Mouse (Mus musculus): ENCODE results near the gene Cggbp1.
"Not testable (repeated sequence)": the region's sequence is repeated elsewhere in the genome, so short reads cannot be mapped to it uniquely, and the experiment has no call there.

Gene Cggbp1

DNA sequence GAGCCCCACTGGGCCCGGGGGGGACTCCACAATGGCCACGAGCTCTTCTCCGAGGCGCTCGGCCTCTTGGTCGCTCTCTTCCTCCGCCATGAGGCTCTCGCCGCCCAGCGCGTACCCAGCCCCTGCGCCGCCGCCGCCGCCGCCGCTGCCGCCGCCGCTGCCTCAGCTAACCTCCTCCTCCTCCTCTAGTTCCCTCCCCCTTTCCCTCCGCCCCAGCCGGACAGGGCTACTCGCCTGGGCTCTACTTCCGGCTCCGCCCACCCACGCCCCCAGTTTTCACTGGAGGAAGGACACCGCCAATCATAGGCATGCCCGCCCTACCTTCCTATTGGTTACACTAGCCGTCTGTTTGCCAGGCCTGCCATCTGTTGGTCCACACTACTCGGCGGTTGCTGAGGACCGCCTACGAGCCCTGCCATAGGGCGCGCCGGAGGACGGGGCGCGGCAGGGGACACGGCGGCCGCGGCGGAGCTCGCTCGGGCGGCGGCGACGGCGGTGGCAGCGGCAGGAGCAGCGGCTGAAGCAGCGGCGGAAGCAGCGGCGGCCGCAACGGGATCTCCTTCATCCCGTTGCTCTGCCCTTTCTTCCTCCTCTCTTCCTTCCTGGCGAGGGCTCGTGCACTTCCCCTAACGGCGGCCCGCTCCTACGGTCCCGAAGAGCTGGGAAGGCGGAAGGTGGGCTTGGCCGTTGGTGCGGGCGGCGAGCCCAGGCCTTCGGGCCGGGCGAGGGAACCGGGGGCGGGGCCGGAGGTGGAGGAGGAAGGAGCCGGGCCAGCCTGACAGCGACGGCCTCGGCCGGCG, at the start of gene Cggbp1, which contains the start of gene Zfp654:
Gene Cggbp1 (plus strand): TSS at position 434 of the 800 bp plus-strand sequence.
Gene Zfp654 (minus strand): TSS at position 90 of the 800 bp plus-strand sequence.
- DNase-seq (ENCODE audit: low spot score) = peak; percentile 100

DNA sequence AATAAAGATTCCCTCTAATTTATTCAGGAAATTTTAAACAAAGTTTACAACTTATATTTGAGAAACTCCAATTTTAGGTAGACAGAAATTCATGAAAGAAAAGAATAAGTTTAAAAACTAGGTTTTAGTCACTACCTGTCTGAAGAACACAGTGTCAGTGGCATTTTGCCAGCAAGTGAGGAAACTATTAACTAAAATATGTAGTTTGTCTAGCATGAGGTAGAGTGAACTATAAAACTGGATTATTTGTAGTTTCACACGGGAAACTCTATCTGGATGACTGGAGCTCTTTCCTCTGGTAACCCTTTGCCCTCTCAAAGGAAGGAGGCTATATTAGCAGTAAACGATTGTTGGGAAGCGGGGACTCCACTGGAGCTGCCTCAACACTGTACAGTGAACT, 48.8 kb upstream of the Cggbp1 start:
- DNase-seq (ENCODE audit: low spot score) = no peak

DNA sequence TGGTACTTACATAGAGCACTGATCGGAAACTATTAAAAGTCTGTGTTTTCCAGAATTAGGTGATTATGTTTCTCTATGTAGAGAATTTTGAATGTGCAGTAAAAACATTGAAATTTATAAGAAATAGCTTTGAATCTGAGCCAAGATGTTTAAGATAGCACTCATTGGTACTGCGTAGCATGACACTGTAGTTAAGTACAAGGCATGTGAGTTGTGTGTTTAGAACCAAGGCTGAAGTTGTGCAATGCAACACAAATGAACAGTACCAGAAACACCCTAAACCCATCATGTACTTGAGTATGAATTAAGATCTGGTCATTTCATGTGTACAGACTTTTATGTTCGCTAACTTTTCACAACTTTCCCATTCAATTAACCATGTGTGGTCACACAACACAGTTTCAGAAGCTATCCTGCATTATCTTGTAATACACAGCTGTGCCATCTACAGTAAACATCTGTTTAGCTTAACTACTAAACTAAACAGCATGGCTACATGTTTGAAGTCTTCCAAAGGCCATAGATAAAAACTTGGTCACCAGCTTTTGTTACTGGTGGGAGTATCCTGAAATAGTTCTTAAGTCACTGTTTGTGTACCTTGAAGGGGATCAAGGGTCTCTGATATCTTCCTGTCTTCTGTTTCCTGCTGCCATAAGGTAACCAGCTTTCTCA, 34.6 kb upstream of the Cggbp1 start:
- DNase-seq (ENCODE audit: low spot score) = no peak

DNA sequence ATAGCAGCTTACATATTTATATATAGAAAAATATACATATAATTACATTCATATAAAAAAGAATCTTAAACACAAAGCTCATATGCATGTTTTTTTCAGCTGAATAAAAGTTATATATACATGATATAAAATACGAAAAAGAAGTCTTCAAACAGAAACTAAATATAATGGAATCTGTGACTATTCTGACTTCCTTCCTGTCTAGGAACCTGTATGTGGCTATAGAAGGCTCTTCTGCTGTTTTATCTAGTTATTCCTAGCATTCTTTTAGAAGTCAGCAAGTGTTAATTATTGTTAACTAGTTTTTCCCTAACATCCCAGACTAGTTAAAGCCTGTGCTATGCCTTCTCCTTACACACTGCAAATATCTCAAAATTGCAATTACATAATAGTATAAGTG, 27.9 kb upstream of the Cggbp1 start:
- DNase-seq (ENCODE audit: low spot score) = no peak

DNA sequence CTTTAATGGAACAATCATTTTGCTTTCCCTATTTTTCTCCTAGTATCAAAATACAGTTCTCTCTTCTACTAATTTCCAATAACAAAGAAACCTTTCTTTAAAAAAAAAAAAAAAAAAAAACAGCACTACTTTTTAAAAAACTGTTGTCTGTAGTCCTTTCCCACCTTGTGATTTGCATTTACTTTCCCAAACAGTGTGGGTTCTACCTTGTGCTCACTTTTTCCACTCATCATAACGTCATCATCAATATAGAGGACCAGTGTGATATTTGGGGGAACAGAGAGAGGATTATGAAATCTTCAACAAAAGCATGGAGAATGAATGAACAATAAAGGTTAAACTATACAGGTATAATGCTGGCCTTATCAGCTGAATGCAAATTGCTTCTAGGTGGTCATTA, 27.3 kb upstream of the Cggbp1 start:
- no peak for DNase-seq (ENCODE audit: low spot score)

DNA sequence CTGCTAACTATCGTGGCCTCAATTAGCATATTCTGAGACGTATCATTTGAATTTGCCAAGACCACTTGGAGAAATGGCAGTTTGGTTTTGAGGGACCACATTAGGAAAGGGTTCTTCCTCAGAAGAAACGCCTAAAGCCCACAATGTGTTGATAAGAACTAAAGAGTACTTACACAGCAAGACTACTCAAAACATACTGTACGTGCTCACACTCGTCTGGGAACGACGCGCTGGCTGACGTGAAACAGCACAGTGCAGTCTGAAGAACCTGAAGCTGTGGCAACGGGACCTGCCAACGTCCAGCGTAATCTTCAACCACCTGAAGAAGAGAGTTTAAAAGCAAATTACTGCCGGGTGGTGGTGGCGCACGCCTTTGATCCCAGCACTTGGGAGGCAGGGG, 21.5 kb upstream of the Cggbp1 start:
- DNase-seq (ENCODE audit: low spot score) = no peak

DNA sequence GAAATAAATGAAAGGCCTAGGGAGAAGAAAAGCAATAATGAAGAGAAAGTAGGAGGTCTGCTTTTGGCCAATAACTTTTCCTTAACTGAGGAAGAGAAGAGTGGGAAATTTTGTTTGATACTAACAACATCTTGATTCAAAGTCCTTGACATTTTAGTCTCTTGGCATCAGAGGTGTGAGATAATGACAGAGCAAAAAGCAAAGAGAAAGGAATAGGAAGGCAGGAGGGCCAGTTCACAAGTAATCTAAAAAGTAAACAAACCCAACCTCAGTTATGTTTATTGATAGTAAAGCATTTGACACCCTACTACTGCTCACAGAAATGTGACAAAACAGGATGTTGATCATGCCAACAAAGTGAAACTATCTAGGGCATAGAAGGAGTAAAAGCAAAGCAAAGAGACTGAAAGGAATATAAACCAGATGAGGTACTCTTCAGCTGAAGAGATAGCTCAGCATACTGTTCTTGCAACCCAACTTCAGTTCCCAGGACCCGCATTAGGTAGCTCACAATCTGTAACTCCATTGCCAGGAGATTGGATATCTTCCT, 15.7 kb upstream of the Cggbp1 start:
- no peak for DNase-seq (ENCODE audit: low spot score)

DNA sequence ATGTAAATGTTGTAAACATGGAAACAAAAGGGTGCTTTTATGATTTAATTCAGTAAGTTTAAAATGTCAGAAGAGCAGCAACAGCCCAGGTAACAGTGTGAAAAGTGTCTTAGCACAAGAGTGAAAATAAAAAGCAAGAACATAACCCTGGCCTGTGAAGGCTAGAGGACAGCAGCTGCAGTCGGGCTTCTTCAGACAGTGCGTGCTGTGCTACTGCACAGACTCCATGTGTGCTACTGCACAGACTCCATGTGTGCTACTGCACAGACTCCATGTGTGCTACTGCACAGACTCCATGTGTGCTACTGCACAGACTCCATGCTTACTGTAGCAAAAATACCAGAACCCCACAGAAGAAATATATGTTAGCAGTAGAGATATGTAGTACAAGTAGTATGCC, 15.1 kb upstream of the Cggbp1 start:
- DNase-seq (ENCODE audit: low spot score) = no peak

DNA sequence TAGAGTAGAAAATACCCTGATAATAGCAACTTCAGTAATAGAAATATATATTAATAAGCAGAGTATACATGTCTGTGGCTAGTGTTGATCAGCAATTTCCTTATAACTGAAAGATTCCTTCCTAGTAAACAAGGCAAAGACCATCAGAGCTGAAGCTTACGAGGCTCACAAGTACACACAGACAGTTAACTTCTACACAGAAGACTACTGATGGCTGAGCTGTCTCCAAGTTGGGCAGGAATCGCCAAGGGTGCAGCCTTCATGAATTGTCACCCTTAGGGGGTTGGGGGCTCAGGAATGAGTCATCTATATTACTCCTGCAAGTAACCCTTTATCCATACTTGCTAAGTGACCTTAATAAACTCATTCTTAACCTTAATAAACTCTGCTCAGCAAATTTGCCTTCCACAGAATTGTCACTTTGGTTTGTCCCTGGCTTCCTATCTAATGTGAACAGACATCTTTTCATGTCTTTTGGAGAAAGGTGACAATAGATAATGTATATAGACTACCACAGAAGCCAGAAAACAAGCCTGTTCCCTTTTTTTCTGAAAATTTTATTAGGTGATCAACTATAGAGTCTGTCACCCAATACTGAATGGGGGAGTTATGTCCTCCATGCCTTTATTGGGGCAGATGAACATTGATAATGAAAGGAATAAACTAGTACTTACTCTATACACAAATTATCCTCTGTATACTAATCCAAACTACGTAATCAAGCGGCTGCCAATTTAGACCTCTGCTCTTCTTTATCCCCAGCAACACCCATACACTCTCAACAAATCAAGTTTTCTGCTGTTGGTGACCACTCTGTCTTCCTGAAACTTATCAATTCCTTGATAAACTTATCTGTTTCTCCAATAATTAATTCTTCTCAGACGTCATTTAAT, 10.1 kb upstream of the Cggbp1 start:
- no peak for DNase-seq (ENCODE audit: low spot score)

DNA sequence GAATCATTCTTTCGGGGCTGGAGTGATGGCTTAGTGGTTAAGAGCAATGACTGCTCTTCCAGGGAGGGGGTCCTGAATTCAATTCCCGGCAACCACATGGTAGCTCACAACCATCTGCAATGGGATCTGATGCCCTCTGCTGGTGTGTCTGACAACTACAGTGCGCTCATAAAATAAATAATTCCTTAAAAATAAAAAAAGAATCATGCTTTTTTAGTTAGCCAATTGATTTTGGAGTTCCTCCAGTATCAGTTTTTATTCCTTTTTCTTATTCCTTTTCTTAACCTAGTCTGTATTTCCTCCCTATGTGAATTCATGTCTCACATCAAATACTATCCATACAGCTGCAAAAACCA, 9.4 kb upstream of the Cggbp1 start:
- DNase-seq (ENCODE audit: low spot score) = no peak

DNA sequence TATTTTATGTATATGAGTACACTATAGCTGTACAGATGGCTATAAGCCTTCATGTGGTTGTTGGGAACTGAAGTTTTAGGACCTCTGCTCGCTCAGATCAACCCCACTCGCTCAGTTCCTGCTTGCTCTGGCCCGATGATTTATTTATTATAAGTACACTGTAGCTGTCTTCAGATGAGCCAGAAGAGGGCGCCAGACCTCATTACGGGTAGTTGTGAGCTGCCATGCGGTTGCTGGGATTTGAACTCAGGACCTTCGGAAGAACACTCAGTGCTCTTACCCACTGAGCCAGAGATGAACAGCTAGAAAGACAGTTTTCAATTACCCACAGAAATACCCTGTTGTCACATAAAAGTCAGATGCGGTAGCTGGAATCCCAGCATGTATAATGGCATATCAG, 5.8 kb upstream of the Cggbp1 start:
- DNase-seq (ENCODE audit: low spot score) = no peak

DNA sequence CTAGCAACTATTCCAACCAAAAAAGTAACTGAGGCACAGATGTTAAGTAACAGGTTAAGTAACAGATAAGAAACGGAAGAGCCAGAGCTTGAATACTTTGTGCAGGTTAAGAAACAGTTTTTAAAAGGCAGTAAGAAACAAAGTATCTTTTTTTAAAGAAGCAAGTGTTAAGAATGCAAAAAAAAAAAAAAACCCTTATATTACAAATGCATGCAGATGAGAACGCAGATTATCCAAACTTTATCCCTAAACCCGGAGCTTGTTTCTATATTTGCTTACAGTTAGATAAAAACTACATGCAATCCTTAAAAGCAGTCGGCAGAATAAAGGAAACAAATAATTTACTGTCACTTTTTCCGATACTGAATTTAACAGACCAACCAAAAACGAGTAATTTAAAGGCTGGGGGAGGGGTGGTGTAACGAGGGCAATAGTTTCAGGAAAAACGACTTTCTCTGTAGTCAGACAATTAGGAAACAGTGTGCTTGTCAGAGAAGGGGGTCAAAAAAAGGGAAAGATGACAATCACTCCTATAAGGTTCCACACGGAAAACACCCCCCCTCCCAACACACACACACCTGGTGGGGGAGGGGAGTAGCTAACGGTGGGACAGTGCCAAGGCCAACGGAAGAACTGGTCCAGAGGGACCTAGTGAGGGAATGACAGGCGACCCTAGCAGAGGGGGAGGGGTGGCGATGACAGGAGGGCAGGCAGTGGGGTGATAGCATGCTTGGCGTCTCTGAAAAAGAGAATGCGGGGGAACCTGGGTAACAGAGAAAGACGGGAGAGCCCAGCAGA, 1.3 kb upstream of the Cggbp1 start:
- DNase-seq (ENCODE audit: low spot score) = peak; percentile 8

DNA sequence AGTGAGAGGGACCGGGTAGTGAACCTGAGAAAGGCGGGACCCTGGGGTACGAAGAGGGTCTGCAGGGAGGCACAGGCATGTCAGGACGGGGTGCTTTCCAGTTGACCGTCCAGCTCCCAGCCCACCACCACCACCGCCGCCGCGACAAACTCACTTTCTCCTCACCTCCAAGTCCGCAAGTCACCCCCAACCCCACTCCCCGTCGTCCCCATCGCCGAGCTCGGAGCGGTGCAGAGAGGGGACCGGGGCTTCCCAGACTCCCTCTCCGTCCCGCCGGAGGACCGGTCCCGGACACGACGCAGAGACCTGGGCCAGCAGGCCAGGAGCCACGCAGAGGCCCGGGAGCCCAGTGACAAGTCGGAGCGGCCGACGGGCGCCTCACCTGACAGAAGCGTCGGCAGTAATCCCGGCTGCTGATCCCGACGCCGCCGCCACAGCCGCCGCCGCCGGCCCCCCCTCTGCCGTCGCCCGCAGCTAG, 672 bp upstream of the Cggbp1 start:
- no peak for DNase-seq (ENCODE audit: low spot score)

DNA sequence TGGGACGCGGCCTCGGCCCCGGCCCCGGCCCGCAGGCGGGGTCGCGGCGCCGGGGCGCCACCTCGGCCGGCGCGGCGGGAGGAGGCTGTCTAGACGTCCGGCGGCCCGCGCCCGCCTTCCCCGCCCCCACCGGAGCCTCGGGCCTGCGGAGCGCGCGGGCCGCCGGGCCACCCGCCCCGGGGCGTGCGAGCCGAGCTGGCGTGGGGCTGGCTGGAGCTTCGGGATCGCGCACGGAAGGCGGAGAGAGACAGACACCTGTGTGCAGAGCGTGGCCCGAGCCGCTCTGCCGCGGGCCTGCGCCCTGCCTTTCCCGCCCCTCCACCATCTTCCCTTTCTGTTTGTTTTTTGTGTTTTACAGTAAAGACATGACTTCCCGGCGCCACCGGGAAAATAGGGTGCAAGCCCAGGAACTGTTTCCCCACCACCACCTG, 660 bp downstream of the Cggbp1 start:
- DNase-seq (ENCODE audit: low spot score) = peak; percentile 6

DNA sequence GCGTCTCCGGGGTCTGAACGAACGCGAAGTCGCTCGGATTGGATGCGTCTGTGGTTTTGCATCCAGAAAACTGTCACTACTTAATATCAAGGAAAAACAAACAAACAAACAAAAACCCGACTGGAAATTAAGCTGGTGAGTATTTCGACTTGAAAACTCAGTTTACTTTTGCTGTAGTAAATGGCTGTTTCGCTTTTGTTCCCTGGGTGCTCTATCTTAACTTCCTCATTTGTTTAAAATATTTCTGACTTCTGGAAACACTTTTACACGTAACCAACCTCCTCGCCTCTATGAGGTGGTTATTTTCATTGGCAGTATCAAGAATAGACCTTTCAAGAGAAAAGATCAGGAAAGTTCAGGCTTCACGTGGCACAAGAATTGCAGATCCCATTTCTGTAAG, 1.1 kb downstream of the Cggbp1 start:
- DNase-seq (ENCODE audit: low spot score) = no peak

DNA sequence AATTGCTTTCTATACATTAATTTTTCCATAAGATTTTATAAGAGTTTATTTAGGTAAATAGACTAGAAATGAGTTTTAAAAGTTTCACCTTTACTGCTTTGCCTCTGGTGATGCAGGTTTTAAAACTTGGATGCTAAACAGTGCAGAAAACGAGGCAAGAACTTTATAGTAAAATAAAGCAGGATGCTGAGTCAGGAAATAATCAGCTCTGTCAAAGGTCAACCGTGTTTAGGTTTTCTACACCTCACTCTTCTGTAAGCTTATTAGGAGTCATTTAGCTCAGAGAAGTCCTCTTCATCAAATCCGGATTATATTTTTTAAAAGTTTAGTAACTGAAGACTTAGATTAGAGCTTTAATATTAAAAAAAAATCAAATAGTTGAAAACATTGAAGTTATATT, 5.2 kb downstream of the Cggbp1 start:
- DNase-seq (ENCODE audit: low spot score) = no peak

DNA sequence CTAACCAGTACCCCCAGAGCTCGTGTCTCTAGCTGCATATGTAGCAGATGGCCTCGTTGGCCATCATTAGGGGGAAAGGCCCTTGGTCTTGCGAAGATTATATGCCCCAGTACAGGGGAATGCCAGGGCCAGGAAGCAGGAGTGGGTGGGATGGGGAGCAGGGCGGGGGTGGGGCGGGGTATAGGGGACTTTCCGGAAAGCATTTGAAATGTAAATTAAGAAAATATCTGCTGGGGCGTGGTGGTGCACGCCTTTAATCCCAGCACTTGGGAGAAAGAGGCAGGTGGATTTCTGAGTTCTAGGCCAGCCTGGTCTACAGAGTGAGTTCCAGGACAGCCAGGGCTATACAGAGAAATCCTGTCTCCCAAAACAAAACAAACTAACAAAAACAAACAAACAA, 14.0 kb downstream of the Cggbp1 start:
- not testable (repeated sequence) for DNase-seq (ENCODE audit: low spot score)

DNA sequence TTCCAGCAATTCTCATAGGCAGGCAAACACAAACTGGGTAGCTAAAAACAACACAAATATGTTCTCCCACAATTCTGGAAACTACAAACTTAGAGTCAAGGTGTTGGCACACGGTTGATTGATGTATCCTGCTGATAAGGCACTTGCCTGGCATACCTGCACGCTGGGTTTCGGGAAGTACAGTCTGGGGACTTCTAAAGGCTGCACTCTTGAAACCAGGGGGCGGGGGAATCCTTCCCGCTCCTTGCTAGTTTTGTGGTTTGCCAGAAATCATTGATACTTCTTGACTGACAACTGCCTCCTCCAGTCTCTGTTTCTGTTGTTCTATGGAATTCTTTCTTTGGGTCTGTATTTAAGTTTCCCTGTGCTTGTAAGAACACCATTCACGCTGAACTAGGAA, 16.8 kb downstream of the Cggbp1 start:
- DNase-seq (ENCODE audit: low spot score) = no peak

DNA sequence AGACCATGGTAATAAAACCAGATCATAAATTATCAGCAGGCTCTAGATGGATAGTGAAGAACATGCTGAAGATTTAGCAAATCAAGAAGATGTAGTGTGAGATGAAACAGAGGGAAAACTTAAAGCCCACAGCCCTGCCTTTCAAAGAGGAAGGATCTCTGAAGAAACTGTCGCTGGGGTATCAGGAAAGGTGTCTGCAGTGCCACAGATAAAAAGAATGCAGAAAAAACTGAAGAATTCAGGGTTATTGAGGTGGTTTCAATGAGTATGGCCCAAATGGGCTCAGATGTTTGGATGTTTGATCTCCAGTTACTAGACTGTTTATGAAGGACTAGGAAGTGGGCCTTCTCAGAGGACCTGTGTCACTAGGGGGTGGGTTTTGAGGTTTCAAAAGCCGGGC, 17.8 kb downstream of the Cggbp1 start:
- DNase-seq (ENCODE audit: low spot score) = no peak

DNA sequence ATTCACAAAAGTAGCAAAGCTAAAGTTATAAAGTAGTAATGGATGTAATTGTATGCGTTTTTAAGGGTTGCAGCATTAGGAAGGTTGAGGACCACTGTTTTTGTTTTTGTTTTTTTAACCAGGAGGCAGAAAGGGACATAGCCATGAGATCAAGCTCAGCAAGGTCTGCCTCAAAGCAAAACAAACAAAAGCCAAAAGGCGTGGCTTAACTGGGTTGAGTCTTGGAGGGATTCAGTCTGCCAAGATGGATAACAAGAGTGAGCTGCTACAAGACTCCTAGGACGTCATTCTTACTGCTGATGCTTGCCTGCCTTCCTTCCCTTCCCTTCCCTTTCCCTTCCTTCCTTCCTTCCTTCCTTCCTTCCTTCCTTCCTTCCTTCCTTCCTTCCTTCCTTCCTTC, 20.5 kb downstream of the Cggbp1 start:
- DNase-seq (ENCODE audit: low spot score) = peak; percentile 45

DNA sequence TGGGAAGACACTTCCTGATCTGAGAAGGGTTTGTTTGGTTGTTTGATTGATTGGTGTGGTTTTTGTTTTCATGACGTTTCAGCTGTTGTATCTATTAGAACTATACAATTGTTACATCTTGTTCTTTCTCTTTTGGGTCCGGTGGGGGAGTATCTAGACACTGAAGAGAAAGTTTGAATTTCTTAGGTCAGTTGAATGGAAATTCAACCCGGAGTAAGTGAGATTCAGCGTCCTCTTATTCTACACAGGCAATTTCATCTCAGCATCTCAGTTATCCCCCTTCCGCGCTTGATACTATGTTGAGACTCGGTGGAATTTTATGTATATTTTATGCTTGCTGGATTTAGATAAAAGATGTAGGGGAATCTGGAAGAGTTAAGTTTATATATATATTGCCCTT, 21.0 kb downstream of the Cggbp1 start:
- DNase-seq (ENCODE audit: low spot score) = no peak
